Mouse (Mus musculus) neural tube, embryonic 10.5 days (tissue): ENCODE measurements around the gene Tas2r103.

Experiments used
- DNase-seq: peaks from one replicate; pipeline ENCODE4 v3.0.0-alpha.2; 2017; ENCODE audit warnings: low spot score; ENCODE audit errors: extremely low spot score

The Tas2r103 gene

DNA sequence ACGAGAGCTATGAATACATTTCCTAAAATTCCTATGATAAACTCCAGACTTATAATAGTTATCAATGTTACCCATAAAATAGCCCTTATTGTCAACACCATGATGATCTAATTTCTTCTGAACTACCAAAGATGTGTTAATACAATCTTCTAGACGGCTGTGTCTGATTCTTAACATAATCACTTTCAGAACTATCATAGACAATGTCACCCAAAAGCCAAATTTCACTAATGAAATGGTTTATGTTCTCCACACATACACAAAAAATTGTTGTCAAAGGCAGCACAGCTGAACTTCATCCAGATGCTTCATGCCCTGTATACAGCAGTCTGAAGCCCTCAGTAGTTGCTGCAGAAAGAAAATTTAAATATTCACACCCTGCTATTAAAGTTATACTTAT, at the start of gene Tas2r103:
Gene Tas2r103 (minus strand): TSS at position 101 of the 400 bp plus-strand sequence.
- DNase-seq: no peak

DNA sequence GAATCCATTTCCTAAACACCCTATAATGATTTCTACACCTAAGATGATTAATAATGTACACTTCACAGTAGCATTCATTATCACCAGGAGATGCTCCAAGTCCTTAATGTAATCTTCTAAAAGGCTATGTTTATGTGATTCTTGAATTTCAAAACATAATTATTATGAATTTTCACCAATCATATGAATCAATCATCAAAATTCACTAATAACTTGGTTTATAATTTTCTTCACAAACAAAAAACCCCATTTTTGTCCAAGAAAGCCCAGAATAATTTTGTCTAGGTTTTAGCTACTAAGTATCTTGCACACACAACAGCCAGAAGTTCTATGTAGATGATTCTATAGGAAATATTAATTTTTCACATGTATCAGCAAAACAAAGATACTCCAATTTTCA, 18.8 kb upstream of the Tas2r103 start, which contains the start of gene Tas2r140:
Gene Tas2r140 (minus strand): TSS at position 101 of the 400 bp plus-strand sequence.
- DNase-seq: no peak
